Mouse (Mus musculus): ENCODE results near the gene Guca2b.

The Guca2b gene

DNA sequence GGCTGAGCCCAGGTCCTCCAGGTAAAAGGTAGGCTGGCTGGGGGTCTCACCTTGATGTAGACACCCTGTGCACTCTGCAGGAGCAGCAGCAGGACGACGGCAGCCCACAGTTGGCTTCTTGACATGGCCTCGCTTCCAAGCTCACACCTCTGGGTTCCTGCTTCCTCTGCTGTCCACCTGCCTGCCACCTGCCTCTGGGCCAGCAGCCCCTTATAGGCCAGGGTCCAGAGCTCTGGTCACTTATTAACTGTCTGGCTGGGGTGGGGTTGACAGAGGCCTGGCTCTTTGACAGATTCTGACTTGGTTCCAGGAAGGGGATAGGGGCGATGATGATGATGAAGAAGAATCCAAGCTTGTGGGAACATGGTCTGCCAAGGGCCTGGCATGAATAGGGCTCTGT, at the start of gene Guca2b:
Gene Guca2b, minus strand, starts transcription at position 224 of the 400 bp plus-strand sequence.
- DNase-seq (ENCODE audit: inconsistent age in 2 of 2, low spot score in 1 of 2), result no peak

DNA sequence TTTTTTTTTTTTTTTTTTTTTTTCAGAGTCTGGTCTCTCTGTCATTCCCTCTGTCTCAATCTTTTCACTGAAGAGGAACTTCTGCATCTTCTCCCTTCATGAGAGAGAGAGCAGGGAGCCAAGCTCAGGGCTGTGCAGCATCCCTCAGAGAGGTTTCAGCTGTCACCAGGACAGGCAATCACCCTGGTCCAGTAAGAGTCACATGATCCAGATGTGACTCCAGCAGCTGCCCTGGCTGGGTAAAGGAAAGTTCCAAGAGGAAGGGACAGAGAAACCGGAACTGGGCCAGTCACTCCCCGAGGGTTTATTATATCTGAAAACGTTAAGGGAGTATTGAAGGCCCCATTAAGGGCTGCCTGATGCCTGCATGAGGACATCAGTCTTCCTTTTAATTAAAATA, 49.0 kb upstream of the Guca2b start:
- DNase-seq (ENCODE audit: inconsistent age in 2 of 2, low spot score in 1 of 2), result no peak

DNA sequence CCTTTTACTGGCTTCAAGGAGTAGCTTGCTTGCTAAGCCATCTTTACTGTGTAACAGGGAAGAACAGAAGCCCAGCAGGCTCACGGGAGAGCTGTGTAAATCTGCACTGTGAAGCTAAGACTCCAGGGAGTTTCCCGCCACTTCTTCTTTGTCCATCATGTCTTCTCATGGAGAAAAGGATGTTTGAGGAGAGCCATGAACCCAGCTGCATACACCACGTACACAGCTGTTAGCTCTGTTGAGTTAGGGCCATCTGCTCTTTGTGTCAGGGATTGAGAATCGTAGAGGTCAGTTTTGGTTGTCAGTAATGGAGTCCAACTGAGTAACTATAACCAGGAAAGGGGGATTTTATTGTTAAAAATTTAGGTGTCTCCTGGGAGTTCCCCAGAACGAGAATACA, 48.6 kb upstream of the Guca2b start:
- no peak for DNase-seq (ENCODE audit: inconsistent age in 2 of 2, low spot score in 1 of 2)

DNA sequence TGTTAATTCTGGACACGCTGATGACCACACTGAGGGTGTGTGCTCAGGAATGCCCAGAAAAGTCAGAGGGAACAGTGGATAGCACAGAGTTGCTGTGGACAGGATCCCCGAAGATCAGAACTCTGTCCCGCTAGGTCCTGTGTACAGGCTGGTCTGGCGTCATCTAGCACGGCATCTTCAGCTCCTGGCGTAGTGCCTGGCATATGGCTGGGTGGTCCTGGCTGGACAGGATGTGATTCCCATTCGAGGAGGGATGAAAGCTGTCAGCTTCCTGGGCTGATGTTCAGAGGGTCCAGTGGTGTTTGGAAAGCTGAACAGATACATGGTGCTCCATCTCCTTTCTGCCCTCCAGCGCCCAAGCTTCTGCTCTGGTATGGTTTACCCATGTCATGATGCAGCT, 45.2 kb upstream of the Guca2b start:
- no peak for DNase-seq (ENCODE audit: inconsistent age in 2 of 2, low spot score in 1 of 2)

DNA sequence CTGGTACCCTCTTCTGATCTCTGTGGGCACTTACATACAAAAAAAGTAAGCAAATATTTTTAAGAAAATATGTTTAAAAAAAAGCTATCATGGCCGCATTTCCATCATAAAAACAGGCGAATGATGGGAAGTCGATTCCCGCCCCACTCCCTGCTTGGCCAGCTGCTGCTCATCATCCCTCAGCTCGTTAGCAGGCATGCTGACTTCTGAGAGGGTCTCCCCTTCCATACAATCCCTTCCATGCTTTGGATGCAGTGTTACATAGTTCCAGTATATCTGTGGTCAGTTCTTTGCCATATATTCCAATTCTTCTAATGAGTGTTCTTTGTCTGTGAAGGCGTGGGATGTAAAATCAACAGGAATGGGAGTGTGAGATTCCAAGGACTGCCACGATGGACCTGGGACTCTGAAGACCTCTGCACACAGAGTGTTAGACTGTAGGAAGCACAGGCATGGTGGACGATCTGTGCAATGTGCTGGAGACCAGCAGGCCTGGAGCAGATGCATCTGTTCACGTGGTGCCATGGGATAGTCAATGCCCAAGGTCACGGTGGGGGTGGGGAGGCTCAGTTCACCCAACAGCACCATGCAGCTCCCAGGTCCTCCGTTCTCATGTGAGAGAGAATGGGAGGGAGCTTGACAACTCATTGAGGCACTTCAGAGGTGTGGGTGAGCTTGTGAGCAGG, 42.7 kb upstream of the Guca2b start:
- no peak for DNase-seq (ENCODE audit: inconsistent age in 2 of 2, low spot score in 1 of 2)

DNA sequence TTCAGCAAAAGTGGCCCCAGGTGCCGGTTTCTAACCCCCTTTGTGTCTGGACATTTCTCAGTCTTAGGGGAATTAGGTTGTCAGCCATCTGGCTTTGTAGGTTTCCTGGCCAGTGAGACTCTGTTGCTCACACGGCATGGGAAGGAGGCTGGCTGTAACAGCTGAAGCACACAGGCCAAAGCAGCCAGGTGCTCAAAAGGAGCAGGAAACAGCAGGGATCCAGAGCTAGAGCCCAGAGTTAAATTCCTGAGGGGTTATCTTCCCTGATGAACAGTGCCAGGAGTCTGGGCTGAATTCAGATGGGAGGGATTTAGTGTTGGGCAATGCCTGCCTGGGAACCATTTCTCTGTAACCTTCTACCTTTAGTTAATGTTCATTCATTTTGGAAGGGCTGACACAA, 39.6 kb upstream of the Guca2b start:
- no peak for DNase-seq (ENCODE audit: inconsistent age in 2 of 2, low spot score in 1 of 2)

DNA sequence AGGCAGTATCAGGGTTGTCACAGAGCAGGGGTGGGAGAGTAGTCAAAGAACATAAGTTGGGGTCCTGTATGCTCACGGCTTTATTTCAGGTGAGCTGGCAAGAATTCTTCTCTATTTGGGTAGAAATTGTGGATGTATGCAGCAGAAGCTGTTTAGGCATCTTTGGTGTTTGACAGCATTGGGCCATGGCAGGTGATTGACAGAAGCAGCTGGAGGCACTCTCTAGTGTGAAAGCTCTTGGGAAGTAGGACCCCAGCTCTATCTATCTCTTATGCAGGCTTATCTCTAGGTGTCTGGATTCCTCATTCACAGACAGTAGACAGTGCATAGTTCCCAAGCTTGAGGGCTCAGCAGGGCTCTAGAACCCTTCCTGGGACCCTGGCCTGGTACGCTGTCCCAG, 27.0 kb upstream of the Guca2b start:
- DNase-seq (ENCODE audit: inconsistent age in 2 of 2, low spot score in 1 of 2), result no peak

DNA sequence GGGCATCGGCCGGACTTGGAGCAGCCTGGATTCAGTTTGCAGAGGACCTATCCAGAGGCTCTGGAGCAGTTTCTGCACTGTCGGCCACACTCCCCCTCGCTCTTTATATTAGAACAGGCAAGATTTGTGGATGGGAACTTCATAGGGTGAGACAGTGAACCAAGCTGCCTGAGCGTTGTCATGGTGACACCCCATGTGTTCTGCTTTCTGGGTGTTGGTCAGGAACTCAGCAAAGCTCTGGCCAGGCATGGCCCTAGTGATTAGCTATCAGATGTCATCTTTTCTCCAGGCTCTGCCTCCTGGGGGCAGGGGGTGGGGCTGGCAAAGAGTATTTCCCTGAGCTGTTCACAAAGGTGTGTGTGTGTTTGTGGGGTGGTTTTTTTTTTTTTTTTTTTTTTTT, 23.8 kb upstream of the Guca2b start:
- DNase-seq (ENCODE audit: inconsistent age in 2 of 2, low spot score in 1 of 2), result no peak

DNA sequence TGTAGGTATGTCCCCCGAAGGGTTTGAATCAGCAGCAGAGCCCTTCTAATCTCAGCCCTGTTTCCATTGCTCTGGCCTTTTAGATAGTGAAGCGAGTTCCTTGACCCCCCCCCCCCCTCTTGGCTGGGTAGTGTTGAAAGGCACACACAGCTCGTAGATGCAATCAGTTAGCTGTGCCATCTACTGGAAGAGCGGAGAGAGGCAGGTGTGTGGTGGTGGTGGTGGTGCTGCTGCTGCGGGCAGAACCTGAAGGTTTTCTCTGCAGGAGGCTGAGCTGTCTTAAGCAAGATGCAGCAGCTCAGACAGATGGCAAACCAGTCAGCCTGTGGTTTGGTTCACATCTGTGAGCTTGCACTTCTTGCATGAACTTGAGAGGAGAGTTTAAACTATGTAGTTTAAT, 13.9 kb upstream of the Guca2b start:
- no peak for DNase-seq (ENCODE audit: inconsistent age in 2 of 2, low spot score in 1 of 2)

DNA sequence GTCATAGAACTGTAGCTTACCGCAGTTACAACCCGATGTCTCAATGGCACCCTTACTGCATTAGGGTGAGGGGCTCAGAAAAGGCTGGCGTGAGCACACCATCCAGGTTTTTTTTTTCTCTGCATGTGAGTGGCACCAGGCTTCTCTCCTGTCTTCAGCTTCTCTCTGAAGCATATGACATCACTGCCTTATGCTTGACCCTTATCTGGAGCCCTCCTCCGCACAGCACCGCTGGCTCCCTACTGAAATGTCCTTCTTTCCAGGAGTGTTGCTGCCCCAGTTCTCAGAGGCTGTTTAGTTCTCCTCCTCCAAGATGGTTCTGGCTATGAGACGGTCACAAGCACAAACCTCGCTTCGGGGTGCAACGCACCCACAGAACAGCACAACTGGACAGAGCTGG, 12.4 kb upstream of the Guca2b start:
- DNase-seq (ENCODE audit: inconsistent age in 2 of 2, low spot score in 1 of 2), result no peak

DNA sequence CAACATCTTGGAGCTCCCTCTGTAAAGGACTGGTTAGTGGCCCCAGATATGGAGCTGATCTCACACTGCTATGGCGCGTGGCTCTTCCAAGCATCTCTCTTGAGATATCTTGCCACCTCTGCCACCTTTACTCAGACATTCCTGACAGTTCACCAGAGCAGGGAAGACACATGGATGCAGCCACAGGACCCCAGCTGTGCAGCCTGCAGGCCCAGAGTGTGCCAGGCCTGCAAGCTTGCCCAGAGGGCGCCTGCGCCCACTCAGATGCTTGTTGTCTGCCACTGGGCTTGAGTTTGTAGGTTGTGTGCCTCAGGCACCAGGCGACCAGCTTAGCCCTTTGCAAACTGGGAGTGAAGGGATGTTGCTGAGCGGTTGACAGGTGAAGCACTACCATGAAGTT, 12.0 kb upstream of the Guca2b start:
- DNase-seq (ENCODE audit: inconsistent age in 2 of 2, low spot score in 1 of 2), result no peak

DNA sequence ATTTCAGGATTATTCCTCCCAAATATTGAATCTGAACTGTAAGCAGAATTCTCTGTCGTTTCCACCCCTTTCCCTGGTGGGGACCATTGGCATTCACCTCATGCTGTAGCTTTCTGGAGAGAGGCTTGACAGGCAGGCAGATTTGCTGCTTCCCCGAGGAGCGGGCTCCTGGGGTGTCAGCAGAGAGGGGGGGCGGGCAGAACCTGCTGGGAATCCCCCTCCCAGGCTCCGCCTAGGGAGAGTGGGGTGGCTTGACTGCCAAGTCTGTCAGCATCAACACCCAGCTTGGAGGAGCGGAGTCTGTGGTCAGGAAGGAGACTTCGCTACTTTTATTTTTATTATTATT, 11.4 kb upstream of the Guca2b start:
- no peak for DNase-seq (ENCODE audit: inconsistent age in 2 of 2, low spot score in 1 of 2)

DNA sequence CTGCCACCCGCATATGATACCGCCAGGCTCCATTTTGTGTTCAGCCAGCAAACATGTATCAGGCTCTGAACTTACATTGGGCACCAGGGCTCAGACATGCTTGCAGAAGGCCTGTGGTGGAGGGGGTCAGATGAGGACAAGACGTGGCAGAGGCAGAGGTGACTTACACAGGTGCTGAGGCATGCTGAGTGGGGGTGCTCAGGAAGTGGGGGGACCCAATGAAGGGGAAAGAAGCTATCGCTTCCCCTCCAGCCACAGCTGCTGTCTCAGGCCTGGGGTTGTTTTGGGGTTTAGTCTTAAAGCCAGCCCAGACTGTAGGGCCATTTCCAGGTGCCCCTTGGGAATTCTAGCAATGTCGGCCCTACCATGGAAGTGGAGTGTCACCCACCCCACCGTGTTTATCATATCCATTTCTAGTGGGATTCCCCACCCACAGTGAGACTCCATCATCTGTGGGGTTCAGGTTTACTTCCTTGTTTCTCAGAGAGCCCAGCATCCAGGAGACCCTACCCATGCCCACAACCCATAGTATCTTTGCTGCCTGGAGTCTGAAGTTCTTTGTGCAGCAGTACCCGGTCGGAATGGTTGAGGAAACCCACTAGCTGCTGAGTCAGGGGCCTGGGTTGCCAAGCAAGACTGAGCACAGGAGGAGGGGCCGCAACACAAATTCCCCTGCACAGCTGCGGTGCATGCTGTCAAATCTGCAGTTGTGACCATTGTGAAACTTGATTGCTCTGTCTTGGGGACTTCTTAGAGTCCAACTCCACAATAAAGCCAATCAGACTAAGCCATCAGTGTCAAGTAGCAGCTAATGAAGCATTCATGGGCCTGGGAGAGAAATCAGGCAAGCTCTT, 10.8 kb upstream of the Guca2b start:
- no peak for DNase-seq (ENCODE audit: inconsistent age in 2 of 2, low spot score in 1 of 2)

DNA sequence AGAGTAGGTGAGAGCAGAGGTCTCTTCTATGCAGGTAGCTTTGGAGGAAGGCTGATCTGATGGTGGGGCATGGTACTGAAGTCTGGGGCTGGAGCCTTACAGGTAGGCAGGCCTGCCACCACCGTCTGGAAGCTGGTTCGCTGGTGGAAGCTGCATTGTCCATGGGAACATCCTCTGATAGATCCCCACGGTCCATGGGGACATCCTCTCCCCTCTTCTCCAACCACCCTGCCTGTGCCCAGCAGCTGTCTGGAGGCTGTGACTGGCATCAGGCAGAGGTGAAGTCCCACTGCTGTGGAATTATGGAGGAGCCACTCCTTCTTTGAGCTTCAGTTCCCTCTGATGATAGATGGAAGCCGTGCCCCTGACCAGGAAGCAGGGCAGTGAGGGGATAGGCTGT, 9.8 kb upstream of the Guca2b start:
- no peak for DNase-seq (ENCODE audit: inconsistent age in 2 of 2, low spot score in 1 of 2)

DNA sequence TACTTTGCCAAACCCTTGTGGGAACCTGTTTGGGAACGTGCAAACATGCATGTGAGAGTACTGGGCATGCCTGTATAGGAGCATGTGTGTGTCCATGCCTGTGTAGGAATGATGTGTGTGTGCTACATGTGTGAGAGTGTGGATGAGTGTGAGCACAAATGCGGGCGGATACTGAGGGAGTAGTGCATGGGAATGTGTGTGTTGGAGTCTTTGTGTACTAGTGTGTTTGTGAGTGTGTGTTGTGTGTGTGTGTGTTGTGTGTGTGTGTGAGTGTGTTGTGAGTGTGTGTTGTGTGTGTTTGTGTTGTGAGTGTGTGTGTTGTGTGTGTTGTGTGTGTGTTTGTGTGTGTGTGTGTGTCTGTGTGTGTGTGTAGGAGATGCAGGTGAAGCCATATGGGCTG, 9.4 kb upstream of the Guca2b start:
- no peak for DNase-seq (ENCODE audit: inconsistent age in 2 of 2, low spot score in 1 of 2)

DNA sequence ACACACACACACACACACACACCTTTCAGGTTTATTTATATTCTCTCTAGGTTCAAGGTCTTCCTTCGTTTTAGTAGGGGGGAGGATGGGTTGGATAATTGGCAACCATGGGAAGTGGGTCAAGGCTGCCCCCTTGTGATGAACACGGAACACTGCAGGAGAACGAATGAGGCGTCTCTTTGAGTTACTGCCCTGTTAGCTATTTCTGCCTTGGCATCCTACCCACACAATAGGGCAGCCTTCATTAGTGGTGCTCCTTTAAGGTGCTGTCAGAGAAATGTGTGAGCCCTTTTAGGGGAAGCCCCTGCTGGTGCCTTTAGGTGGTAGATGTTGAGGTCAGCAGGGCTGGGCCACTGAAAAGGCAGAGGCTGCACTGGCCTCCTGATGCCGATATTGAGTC, 8.7 kb upstream of the Guca2b start:
- DNase-seq (ENCODE audit: inconsistent age in 2 of 2, low spot score in 1 of 2), result peak; percentile 52 to 84

DNA sequence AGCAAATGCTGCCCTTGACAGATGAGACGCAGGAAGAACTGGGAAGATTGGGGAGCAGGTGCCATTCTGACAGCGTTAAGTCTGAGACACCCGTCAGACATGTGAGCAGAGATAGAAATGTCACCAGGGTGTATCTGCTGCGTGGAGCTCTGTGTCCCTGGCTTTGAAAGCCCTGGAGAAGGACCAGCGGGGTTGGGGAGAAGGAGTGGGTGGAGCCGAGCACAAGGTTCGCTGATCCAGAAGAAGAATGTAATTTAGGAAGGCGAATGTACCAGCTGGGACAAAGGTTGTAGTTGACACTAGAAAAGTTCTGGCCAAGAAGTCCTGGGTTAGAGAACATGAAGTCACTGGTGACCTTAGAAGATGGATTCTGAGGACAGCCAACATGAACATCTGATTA, 7.4 kb upstream of the Guca2b start:
- peak; percentile 52 to 75 for DNase-seq (ENCODE audit: inconsistent age in 2 of 2, low spot score in 1 of 2)

DNA sequence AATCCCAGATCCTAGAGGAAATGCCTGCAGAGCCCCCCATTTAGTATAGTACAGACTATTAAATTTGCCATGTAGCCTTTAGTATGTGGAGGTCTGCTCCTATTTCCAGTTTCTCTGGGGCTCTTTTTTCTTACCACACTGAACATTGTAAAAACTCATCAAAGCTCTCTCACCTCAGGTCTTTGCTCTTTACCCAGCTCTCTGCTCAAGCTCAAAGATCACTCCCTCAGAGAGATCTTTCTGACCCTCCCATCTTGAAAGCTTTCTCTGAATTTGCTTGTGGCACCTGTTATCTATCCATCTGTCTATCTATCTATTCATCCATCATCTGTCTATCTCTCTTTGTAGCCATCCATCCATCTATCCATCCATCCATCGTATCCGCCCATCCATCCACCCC, 6.4 kb upstream of the Guca2b start:
- DNase-seq (ENCODE audit: inconsistent age in 2 of 2, low spot score in 1 of 2), result no peak

DNA sequence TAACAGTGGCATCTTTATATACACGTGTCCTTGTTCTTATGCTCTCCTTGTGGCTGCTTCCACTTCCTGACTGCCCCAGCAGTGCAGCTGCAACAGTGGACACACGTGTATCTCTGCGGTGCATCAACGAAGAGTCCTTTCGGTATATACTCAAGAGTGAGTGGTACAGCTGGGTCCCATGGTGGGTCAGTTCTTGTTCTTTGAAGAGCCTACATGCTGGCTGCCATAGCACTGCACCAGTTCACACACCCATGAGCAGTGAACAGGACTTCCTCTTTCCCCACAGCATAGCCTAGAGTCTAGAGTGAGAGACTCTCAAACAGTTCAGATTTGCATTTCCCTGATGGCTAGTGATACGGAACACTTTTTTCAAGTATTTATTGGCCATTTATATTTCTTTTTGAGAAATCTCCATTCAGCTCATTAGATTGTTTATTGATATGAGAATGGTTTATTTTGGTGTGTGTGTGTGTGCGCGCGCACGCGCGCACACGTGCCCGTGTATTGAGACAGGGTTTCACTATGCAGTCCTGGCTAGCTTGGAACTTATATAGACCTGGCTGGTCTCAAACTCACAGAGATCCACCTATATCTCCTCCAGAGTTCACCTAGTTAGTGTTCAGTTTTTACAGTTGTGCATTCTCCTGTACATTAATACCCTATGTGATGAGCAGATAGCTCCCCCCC, 4.8 kb upstream of the Guca2b start:
- no peak for DNase-seq (ENCODE audit: inconsistent age in 2 of 2, low spot score in 1 of 2)

DNA sequence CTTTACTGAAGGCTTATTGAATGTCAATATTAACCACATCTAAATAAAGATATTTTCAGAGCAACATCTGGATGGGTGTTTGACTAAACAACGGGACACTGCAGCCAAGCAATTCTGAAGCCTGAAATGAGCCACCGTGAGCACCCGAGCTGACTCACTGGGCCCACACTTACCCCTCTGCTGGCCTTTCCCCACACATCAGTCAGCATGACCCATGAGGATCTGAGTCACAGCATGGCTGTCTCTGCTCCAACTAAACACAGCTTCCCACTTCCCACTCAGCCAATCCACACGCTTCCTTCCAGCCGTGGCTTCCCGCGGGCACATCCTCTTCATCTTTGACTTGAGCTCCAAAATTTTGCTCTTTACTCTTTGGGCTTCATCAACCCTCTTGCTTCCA, 4.2 kb upstream of the Guca2b start:
- peak; percentile 76 to 77 for DNase-seq (ENCODE audit: inconsistent age in 2 of 2, low spot score in 1 of 2)

DNA sequence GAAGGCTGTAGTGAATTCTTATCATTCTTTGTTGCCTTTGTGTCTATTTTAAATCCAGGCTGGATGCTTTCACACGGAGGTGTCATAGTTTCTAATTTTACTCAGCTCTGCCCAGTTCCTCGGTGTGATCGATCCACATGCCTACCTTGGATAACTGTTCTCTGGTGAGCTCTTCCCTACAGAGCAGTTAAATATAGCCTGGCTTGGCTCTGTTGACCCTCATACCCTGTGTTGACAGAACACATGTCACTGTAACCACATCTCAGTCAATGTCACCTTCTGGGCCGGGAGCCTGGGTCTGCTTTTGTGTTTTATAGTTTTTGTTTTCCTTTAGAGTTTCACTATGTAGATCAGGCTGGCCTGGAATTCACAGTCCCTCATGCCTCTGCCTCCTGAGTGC, 3.4 kb upstream of the Guca2b start:
- no peak for DNase-seq (ENCODE audit: inconsistent age in 2 of 2, low spot score in 1 of 2)

DNA sequence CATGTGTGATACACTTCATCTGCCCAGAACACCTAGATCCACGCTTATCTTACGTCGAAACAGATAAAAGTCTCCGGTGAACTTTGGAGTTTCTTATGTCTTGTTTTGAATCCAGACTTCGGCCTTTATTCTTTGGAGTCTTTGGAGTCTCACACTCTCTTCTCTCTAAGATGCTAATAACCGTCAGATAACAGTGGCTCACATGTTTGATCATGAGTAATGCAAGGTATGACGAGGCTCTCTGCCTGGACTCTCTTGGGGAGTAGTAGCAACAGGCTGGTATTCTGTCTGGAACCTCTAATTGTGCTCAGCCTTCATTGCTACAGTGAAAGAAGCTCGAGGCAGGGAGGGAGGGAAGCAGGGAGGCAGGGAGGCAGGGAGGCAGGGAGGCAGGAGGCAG, 1.3 kb upstream of the Guca2b start:
- DNase-seq (ENCODE audit: inconsistent age in 2 of 2, low spot score in 1 of 2), result no peak
